Mouse (Mus musculus): ENCODE measurements around the gene Me3.

DNA sequence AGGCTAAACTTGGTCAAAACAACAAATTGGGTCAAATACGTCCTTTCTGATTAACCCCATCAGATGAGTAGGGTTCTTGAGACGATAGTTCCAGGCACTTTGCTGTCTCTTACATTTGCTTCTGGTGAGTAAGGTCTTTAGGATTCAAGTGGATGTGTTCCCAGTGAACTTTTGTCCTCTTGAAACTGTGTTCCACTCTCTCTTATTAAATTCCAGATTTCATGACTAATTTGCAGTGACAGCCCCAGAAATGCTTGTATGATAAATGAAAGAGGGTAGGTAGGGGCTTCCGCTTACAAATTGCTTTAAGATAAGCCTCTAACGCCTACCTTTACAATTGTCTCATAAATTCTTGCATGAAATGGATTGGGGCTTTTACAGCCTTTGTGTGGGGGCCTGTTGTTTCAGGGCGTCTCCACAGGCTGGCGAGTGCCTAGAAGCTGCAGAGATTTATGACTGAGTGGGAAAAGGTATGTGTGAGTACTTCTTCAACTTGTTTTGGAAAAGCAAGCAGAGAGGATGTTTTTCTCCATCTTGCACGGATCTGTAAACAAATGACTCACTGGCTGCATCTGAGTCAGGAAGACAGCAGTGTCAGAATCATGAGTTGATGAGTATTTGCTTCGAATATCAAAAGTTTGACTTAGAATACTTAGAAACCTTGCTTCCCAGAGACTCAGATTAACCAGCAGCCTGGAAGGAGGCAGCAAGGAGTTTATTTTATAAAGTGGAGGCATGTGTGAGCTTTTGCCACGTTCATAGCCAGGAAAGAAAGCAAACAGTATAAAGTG, 137.1 kb downstream of the Me3 start:
- TF ChIP-seq EP300 (IDR thresholded peaks at IDR 0.05; ENCODE audit: low read depth) (no peak), CTCF (IDR thresholded peaks at IDR 0.05; ENCODE audit: low read depth) (no peak)

All from heart, postnatal 0 days (tissue).